Mouse (Mus musculus) skeletal muscle tissue, adult 2 months (tissue): ENCODE measurements around the gene Neurod4.
A peak's percentile ranks its signal among the peaks of the same experiment; 100 is the strongest.
"Not testable (repeated sequence)": the region's sequence is repeated elsewhere in the genome, so short reads cannot be mapped to it uniquely, and the experiment has no call there.

Experiments used
- DNase-seq: peaks from one replicate; pipeline ENCODE4 v3.0.0-alpha.2; 2012; ENCODE audit warnings: low read depth, low spot score

Gene Neurod4

GRCm38 (mm10) chr10:130280066-130280465 lies at the start of gene Neurod4:
TSS of gene Neurod4 (minus strand) at chr10:130280240.
- no peak for DNase-seq

DNA sequence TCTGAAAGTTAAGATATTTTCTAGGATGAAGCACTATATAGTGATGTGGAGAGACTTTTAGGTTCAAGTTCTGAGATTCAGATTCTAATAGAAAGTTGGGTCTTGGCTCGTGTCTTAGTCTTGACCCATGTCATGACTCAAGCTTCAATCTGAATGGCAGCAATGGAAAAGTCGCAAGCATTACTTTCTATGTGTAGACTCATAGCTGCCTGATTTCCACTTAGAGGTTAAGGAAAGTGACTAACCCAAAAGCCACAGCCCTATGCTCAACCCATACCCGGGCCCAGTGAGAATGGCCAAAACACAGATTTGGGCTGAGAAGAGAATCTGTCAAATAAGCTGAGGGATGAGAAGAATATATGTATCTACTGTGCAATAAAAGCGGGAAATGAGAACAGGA lies 44.2 kb upstream of the Neurod4 start:
- no peak for DNase-seq

DNA sequence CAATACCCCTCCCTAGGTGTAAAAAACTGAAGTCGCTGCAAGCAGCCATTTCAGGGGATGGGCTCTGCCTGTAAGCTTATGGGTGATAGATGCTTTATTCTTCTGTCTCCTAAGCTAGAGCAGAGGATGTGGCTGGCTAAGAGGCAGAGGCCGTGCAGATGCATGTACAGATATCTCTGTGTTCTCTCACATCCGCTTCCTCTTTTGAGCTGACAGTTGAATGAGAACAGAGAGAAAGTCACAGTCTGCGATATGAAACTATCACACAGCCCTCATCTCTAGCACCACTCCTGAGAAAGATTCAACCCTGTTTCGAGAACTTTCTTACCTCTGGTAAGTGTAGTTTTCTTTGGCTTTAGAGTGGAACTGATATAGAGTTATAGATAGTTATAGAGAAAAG lies 42.6 kb upstream of the Neurod4 start, which contains the start of gene Tespa1:
Tespa1 (plus strand) TSS at position 234 of the 400 bp plus-strand sequence.
- DNase-seq: peak; percentile 17

DNA sequence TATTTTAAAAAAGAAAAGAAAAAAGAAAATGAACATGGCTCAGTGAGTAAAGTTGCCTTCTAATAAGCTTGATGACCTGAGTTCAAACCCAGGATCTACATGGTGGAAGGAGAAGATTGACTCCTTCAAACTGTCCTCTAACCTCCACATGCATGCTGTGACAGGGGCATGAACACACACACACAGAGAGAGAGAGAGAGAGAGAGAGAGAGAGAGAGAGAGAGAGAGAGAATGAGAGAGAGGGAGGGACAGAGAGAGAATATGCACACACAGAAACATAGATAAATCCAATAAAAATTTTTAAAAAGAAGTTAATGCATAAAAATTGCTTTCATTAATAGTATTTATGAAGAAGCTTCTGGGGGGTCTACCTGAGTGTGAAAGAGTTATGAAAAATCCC lies 42.0 kb upstream of the Neurod4 start:
- no peak for DNase-seq

DNA sequence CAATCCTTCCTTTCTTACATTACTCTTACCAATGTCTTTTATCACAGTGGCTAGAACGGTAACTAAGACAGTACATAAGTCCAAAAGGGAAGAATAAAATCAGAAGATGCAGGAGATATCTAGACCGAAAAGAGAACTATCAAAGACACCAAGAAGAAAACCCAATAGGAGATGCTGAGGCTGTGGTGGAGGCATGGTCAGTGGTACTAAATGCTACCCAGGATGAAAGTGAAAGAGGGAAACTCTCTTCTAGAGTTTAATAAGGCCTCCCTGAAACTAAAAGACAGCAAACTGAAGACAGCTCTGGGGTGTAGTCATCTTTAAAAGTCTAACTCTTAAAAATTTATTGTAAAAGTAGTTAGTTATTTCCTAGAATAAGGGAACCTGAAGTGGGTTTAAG lies 40.7 kb upstream of the Neurod4 start:
- DNase-seq: no peak

GRCm38 (mm10) chr10:130318720-130319119 lies 38.7 kb upstream of the Neurod4 start:
- no peak for DNase-seq

DNA sequence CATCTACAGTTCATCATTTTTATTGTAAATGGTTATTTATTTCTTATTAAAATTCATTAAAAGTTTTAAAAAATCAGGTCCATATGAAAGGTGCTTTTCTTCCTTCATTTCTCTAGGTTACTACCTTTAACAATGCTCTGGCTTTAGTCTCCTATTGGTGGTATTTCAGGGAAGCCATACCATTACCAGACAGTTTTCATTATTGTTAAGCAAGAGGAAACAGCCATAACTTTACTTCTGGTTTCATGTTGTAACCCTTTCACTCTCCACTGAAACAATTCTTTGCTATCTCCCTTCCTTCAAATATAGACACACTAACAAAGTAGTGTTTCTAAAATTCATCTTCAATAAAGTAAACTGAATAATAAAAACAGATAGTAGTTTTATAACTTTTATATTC lies 35.8 kb upstream of the Neurod4 start:
- DNase-seq: no peak

GRCm38 (mm10) chr10:130314110-130314829 lies 34.2 kb upstream of the Neurod4 start:
- DNase-seq: peak; percentile 37

DNA sequence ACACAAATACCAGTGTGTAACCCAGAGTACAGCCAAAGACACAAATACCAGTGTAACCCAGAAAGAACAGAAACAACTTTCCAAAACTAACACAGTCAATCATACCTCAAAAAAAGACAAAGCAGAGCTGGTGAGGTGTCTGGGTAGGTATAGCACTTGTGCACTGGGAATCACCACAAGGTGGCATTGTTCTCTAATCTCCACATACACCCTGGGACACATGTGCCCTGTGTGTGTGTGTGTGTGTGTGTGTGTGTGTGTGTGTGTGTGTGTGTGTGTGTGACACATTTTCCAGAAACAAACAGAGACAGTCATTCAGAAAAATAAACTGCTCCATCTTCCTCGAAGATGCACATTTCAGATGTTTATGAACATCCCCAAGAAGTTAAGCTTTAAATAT lies 33.5 kb upstream of the Neurod4 start:
- DNase-seq: no peak

DNA sequence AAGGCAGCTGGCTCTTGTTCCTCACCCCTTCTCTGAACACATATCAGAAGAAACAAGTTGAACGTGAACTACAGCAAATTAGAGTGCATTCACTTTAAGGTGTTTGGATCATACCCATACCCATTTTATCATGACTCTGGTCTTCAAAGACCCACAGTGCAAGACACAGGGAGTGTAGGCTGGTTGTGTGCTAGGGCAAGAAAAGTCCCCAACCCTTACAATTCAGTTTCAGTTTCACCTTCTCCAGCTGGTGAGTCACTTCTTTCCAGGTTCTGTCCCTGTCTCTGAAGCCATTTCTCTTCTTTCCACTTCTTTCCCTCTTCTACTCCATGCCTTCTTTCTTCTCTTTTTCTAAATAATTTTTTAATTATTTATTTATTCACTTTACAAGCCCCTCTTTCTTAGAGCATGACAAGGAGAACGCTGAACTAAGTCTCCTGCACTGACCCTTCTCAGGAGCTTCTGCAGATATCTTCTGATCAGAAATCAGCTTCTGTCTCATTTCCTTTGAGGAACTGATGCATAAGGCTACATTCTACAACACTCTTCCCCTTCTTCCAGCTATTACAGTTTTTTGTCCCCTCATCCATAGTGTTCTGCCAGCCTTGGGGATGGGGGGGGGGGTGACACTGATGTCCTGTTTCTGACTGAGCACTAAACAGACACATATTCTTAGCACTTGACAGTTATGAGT lies 31.6 kb upstream of the Neurod4 start:
- DNase-seq: no peak

DNA sequence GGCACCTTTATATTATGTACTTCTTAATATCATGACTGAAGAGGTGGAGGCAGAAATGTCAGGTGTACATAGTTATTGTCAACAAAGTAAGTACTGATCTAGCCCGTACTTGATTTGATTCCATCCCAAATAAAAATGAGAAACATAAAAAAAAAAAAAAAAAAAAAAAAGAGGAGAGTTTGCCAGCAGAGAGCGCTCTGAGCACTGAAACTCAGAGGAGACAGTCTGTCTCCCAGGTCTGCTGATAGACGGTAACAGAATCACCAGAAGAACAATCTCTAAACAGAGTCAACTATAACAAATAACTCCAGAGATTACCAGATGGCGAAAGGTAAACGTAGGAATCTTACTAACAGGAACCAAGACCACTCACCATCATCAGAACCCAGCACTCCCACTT lies 24.1 kb upstream of the Neurod4 start:
- not testable (repeated sequence) for DNase-seq

- not testable (repeated sequence) for DNase-seq
Observed at GRCm38 (mm10) chr10:130298748-130299147, 18.7 kb upstream of the Neurod4 start.

DNA sequence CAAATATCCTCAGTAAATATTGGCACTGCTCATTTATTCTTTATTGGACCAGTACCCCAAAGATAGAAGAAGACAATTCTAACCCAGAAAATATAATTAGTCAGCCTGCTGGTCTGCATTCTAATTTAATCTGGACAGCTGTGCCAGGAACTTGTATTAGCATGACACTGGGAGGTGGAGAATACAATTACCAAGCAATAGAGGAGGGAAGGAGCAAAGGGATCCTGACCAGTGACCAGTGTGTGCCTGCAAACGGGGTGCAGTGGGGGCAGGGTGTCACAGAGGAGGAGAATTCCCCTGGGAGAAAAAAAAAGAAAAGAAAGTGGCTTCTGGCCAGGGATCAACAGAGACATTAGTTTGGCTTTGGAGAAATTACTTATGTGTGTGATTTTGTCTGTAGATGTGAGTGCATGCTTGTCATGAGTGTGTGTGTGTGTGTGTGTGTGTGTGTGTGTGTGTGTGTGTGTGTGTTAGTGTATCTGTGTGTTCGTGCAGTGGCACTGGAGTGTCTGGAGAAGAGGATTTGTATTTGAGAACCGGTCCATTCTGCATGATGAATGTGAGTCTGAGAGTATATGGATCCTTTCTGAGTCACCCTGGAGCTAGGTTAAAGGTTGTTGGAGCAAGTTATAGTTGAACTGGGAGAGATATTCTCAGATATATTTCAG lies 13.8 kb upstream of the Neurod4 start:
- no peak for DNase-seq

GRCm38 (mm10) chr10:130288007-130288406 lies 8.0 kb upstream of the Neurod4 start:
- DNase-seq: no peak

GRCm38 (mm10) chr10:130287201-130287600 lies 7.2 kb upstream of the Neurod4 start:
- no peak for DNase-seq

GRCm38 (mm10) chr10:130281982-130282449 lies 2.0 kb upstream of the Neurod4 start:
- DNase-seq: no peak

DNA sequence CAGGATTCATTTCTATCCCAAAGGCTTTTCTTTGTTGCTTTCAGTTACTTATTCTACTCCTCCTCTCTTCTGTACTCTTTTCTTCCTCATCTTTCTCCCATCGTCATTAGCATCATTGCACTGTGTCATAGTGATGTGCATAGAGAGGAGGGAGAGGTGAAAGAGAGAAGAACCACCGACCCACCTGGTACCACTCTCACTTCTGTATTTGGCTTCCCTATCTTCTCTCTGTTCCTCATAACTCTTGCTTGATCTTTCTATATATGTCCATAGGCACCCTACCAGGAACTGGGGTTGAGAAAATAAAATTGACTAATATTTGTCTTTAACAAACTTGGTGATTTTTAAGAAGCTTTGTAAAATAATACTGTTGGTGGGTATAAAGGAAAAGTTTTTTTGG lies 3.5 kb downstream of the Neurod4 start:
- DNase-seq: no peak

DNA sequence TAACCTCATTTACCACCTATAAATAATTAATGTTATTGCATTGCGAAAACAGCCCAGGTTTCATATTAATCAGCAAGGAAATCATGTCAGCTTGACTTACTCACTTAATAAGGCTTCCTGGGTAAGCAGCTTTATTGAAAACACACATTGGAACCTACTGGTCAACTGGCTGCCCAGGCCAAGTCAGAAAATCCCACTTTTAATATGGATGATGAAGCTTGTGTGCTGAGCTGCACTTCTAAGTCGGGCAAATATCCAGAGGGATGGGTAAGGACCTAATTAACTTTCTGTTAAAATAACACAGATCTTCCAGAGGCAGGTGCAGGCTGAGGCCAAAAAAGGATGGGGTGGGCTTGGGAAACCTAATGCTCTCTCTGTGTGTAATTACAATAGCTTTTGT lies 4.3 kb downstream of the Neurod4 start:
- no peak for DNase-seq

- no peak for DNase-seq
Observed at GRCm38 (mm10) chr10:130263203-130263602, 16.8 kb downstream of the Neurod4 start.

DNA sequence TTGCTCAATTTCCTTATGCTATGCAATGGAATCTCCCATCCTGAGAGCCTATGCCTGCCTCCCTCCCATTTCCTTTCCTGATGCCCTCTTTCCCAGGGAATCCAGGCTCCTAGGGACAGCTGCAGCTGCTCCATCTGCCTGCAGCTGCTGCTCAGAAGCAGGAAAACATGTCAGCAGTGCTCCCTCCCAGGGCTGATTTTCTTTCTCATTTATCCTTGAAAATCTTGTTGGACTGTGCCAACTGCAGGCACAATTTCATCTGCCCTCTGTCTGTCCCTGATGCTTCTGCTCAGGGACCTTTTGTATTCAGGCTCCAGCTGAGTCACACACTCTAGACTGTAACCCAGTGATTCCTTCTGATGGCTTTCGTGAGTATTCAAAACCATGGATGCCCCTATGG lies 20.6 kb downstream of the Neurod4 start:
- no peak for DNase-seq

GRCm38 (mm10) chr10:130244271-130244670 lies 35.8 kb downstream of the Neurod4 start:
- no peak for DNase-seq
